Mouse (Mus musculus) right cerebral cortex, postnatal 10 days (tissue): ENCODE results near the gene Fam122c.
"Not testable (repeated sequence)": the region's sequence is repeated elsewhere in the genome, so short reads cannot be mapped to it uniquely, and the experiment has no call there.

Experiments
- DNase-seq, 2 experiments: peaks; one replicate each; pipeline ENCODE4 v3.0.0; 2021; ENCODE audit warnings: low spot score in 2 of 2

Fam122c gene

GRCm38 (mm10) chrX:53273124-53273523 is at the start of gene Fam122c:
TSS of gene Fam122c (plus strand) at chrX:53273424.
- no peak for DNase-seq

GRCm38 (mm10) chrX:53224353-53224944 is 48.8 kb upstream of the Fam122c start:
- no peak for DNase-seq

- DNase-seq: peak in 1 of 2 experiments; percentile 36
Measured at GRCm38 (mm10) chrX:53231965-53232364, 41.3 kb upstream of the Fam122c start.

- no peak for DNase-seq
Measured at GRCm38 (mm10) chrX:53233689-53234088, 39.5 kb upstream of the Fam122c start.

- no peak for DNase-seq
Measured at GRCm38 (mm10) chrX:53236404-53236803, 36.8 kb upstream of the Fam122c start.

- DNase-seq: no peak
Measured at GRCm38 (mm10) chrX:53237971-53238370, 35.3 kb upstream of the Fam122c start.

GRCm38 (mm10) chrX:53240011-53240410 is 33.2 kb upstream of the Fam122c start, which contains the start of gene Plac1:
TSS of gene Plac1 (minus strand) at chrX:53240111.
- DNase-seq: no peak

- no peak for DNase-seq
Measured at GRCm38 (mm10) chrX:53255195-53255594, 18.0 kb upstream of the Fam122c start.

GRCm38 (mm10) chrX:53266186-53266585 is 7.0 kb upstream of the Fam122c start:
- no peak for DNase-seq

GRCm38 (mm10) chrX:53268856-53269255 is 4.4 kb upstream of the Fam122c start:
- peak; percentile 52 to 65 for DNase-seq

- DNase-seq: peak; percentile 94 to 95
Measured at GRCm38 (mm10) chrX:53269289-53270062, 3.7 kb upstream of the Fam122c start, which contains the start of gene Fam122b. TSS of gene Fam122b (minus strand) at chrX:53269805.

GRCm38 (mm10) chrX:53270063-53270432 is 3.2 kb upstream of the Fam122c start:
- no peak for DNase-seq

- not testable (repeated sequence) for DNase-seq
Measured at GRCm38 (mm10) chrX:53271628-53272027, 1.6 kb upstream of the Fam122c start.

- no peak for DNase-seq
Measured at GRCm38 (mm10) chrX:53287924-53288323, 14.7 kb downstream of the Fam122c start.

GRCm38 (mm10) chrX:53320564-53320963 is 47.3 kb downstream of the Fam122c start:
- DNase-seq: no peak

GRCm38 (mm10) chrX:53321111-53321510 is 47.9 kb downstream of the Fam122c start:
- DNase-seq: no peak

- no peak for DNase-seq
Measured at GRCm38 (mm10) chrX:53330396-53330795, 57.2 kb downstream of the Fam122c start.

GRCm38 (mm10) chrX:53337355-53337754 is 64.1 kb downstream of the Fam122c start:
- no peak for DNase-seq

GRCm38 (mm10) chrX:53341531-53341930 is 68.3 kb downstream of the Fam122c start:
- peak; percentile 25 to 26 for DNase-seq

GRCm38 (mm10) chrX:53348374-53348773 is 75.2 kb downstream of the Fam122c start:
- DNase-seq: no peak

GRCm38 (mm10) chrX:53364668-53365383 is 91.6 kb downstream of the Fam122c start:
- no peak for DNase-seq
